Mouse (Mus musculus) bone marrow macrophage, adult 2 months (primary cell): ENCODE results near the gene Dst. TPM values are rescaled to one million over a fixed set of nuclear protein-coding genes. Genes with fewer than 3 reads are reported as not detected.
A peak's percentile ranks its signal among the peaks of the same experiment; 100 is the strongest.

Experiments used
- H3K27ac ChIP-seq: 2 replicates; pipeline ENCODE4 v1.5.1; 2012; ENCODE audit warnings: low read depth, low read length; ENCODE audit not compliant: insufficient read depth
- H3K4me1 ChIP-seq: 2 replicates; pipeline ENCODE4 v1.6.1; 2012; ENCODE audit warnings: low read length; ENCODE audit not compliant: control insufficient read depth, insufficient read depth
- H3K4me3 ChIP-seq: 2 replicates; pipeline ENCODE4 v1.5.1; 2012; ENCODE audit warnings: mild to moderate bottlenecking, low read length, moderate library complexity; ENCODE audit not compliant: insufficient read depth
- CTCF ChIP-seq: IDR thresholded peaks from 2 replicates; pipeline ENCODE4 v1.5.1; 2012; ENCODE audit warnings: low read depth, mild to moderate bottlenecking, low read length, moderate library complexity
- POLR2A ChIP-seq: IDR thresholded peaks from 2 replicates; pipeline ENCODE4 v1.6.1; 2012; ENCODE audit warnings: mild to moderate bottlenecking, low read depth, low read length, borderline replicate concordance
- polyA plus RNA-seq: library from polyadenylated mRNA; stranded (reverse); fragments of >200 nt; gene quantifications from 2 replicates; pipeline ENCODE4 v1.2.4, GENCODE M21; 2012; ENCODE audit not compliant: missing spikeins, insufficient read depth, insufficient read length

Dst gene
- polyA plus RNA-seq, 1 experiment, result 8.5 TPM

- TF ChIP-seq CTCF (peak; percentile 98), POLR2A (no peak)
- no peaks in the 10 kb centered on the region for H3K4me1 ChIP-seq
- no peak overlapping the region for H3K4me3 ChIP-seq
Measured at GRCm38 (mm10) chr1:34218323-34218722, 310.3 kb downstream of the Dst start.

GRCm38 (mm10) chr1:34218801-34219200 lies 310.8 kb downstream of the Dst start:
- Histone ChIP-seq H3K27ac (no peak overlapping the region), H3K4me3 (no peak overlapping the region), H3K4me1 (no peaks in the 10 kb centered on the region)
- no peak for TF ChIP-seq CTCF
- TF ChIP-seq POLR2A, result no peak

More at GRCm38 (mm10) chr1:34218323-34218722, 310.3 kb downstream of the Dst start:
- no peak overlapping the region for H3K27ac ChIP-seq

GRCm38 (mm10) chr1:34220094-34220601 lies 312.1 kb downstream of the Dst start:
- Histone ChIP-seq H3K4me3 (no peak overlapping the region), H3K27ac (no peak overlapping the region), H3K4me1 (no peaks in the 10 kb centered on the region)
- no peak for TF ChIP-seq POLR2A
- TF ChIP-seq CTCF, result no peak

GRCm38 (mm10) chr1:34223866-34224265 lies 315.8 kb downstream of the Dst start:
- Histone ChIP-seq H3K4me1 (no peaks in the 10 kb centered on the region), H3K4me3 (no peak overlapping the region), H3K27ac (no peak overlapping the region)
- no peak for TF ChIP-seq POLR2A
- TF ChIP-seq CTCF, result no peak

GRCm38 (mm10) chr1:34227676-34228075 lies 319.7 kb downstream of the Dst start:
- no peaks in the 10 kb centered on the region for H3K4me1 ChIP-seq
- no peak overlapping the region for H3K27ac ChIP-seq
- TF ChIP-seq CTCF (no peak), POLR2A (no peak)
- no peak overlapping the region for H3K4me3 ChIP-seq

GRCm38 (mm10) chr1:34231041-34231440 lies 323.0 kb downstream of the Dst start:
- TF ChIP-seq POLR2A (no peak), CTCF (no peak)
- H3K27ac ChIP-seq, result no peak overlapping the region
- H3K4me1 ChIP-seq, result no peaks in the 10 kb centered on the region
- H3K4me3 ChIP-seq, result no peak overlapping the region

GRCm38 (mm10) chr1:34236254-34236723 lies 328.3 kb downstream of the Dst start:
- TF ChIP-seq POLR2A (no peak), CTCF (no peak)
- Histone ChIP-seq H3K4me3 (peak overlapping the region; percentile 63), H3K27ac (no peak overlapping the region), H3K4me1 (peaks cover 7% of the 10 kb centered on the region)

GRCm38 (mm10) chr1:34237211-34237610 lies 329.2 kb downstream of the Dst start:
- TF ChIP-seq CTCF (no peak), POLR2A (no peak)
- Histone ChIP-seq H3K27ac (no peak overlapping the region), H3K4me1 (peaks cover 7% of the 10 kb centered on the region), H3K4me3 (peak overlapping the region; percentile 63)

- TF ChIP-seq POLR2A (no peak), CTCF (no peak)
- Histone ChIP-seq H3K27ac (no peak overlapping the region), H3K4me1 (peaks cover 7% of the 10 kb centered on the region), H3K4me3 (peak overlapping the region; percentile 63; the same call in 1 of the 2 replicates)
Measured at GRCm38 (mm10) chr1:34237689-34238091, 329.7 kb downstream of the Dst start.

- Histone ChIP-seq H3K4me1 (peaks cover 7% of the 10 kb centered on the region), H3K27ac (no peak overlapping the region), H3K4me3 (no peak overlapping the region)
- TF ChIP-seq POLR2A, result no peak
- TF ChIP-seq CTCF, result no peak
Measured at GRCm38 (mm10) chr1:34238231-34238630, 330.2 kb downstream of the Dst start.
